Mouse (Mus musculus) midbrain, embryonic 14.5 days (tissue): ENCODE results near the gene Fer. TPM values are rescaled to one million over a fixed set of nuclear protein-coding genes. Genes with fewer than 3 reads are reported as not detected.

Source experiments
- ATAC-seq: fragments of 200-750 bp; cut with Nextera tagmentation; 2 replicates; pipeline ENCODE4 v1.8.0; 2017; ENCODE audit warnings: moderate number of reproducible peaks, moderate library complexity; ENCODE audit not compliant: low FRiP score, low TSS enrichment
- DNase-seq: peaks from one replicate; pipeline ENCODE4 v3.0.0-alpha.2; 2015
- H3K27ac ChIP-seq: fragments of 300-500 bp; sonication (generic); replicated peaks from 2 replicates; pipeline ENCODE4 v1.5.1; 2014; ENCODE audit warnings: mild to moderate bottlenecking, low read depth, low read length, moderate library complexity
- H3K27me3 ChIP-seq: fragments of 300-500 bp; sonication (generic); 2 replicates; pipeline ENCODE4 v1.6.1; 2014; ENCODE audit warnings: low read length, control low read depth, mixed read lengths; ENCODE audit not compliant: control insufficient read depth, insufficient read depth
- H3K36me3 ChIP-seq: fragments of 300-500 bp; sonication (generic); 2 replicates; pipeline ENCODE4 v1.6.1; 2014; ENCODE audit warnings: low read length, control low read depth; ENCODE audit not compliant: control insufficient read depth, insufficient read depth
- H3K4me1 ChIP-seq: fragments of 300-500 bp; sonication (generic); 2 replicates; pipeline ENCODE4 v1.6.1; 2014; ENCODE audit warnings: mild to moderate bottlenecking, antibody characterized with exemption, low read length, control low read depth; ENCODE audit not compliant: control insufficient read depth, insufficient read depth
- H3K4me2 ChIP-seq: fragments of 300-500 bp; sonication (generic); 2 replicates; pipeline ENCODE4 v1.6.1; 2014; ENCODE audit warnings: mild to moderate bottlenecking, low read length, moderate library complexity
- H3K4me3 ChIP-seq: fragments of 300-500 bp; sonication (generic); replicated peaks from 2 replicates; pipeline ENCODE4 v1.5.1; 2014; ENCODE audit warnings: low read depth, low read length
- H3K9ac ChIP-seq: fragments of 300-500 bp; sonication (generic); replicated peaks from 2 replicates; pipeline ENCODE4 v1.6.1; 2014; ENCODE audit warnings: mild to moderate bottlenecking, low read length, moderate library complexity
- H3K9me3 ChIP-seq: fragments of 300-500 bp; sonication (generic); 2 replicates; pipeline ENCODE4 v1.6.1; 2016; ENCODE audit warnings: low read length, control low read depth, mixed read lengths; ENCODE audit not compliant: control insufficient read depth
- WGBS: fragments of 180-500 bp; shearing (Covaris S2); extraction: QIAGEN DNeasy Blood & Tissue Kit; methylation state at CpG from one replicate; pipeline ENCODE4 v1.1.7; 2014; 5-methylcytosine and 5-hydroxymethylcytosine counted together
- polyA plus RNA-seq: library from polyadenylated mRNA; unstranded; fragments of >200 nt; fragmentation: Nextera tagmentation; extraction: Ambion mirVana; gene quantifications from 2 replicates; pipeline ENCODE4 v1.2.1, GENCODE M21; 2014

Fer gene
- polyA plus RNA-seq, 1 experiment from 2014 or later, result 39.5 TPM

GRCm38 (mm10) chr17:64046557-64046956 is 183.7 kb downstream of the Fer start:
- H3K4me3 ChIP-seq, result no peak overlapping the region
- 88% methylated on average over 3 of the region's 3 CpGs for WGBS

DNA sequence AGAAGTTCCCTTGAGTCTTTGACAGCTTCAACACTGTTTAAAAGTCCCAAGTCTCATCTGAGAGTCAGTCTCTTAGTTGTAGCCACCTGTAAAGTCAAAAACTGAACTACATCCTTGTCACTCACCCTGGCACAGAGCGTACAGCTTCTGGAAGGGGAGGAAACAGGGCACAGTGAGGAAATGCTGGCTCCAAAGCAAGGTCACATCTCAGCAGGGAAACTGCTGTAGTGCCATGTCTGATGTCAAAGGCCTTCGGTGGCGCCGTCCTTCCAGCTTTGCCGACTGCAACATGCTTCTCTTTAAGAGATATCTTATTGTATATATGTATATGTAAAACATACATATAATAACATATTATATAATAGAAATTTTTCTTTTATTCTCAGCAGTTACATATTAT is 188.0 kb downstream of the Fer start:
- Histone ChIP-seq H3K9ac (no peak overlapping the region), H3K9me3 (no peaks in the 10 kb centered on the region), H3K4me2 (no peak overlapping the region), H3K4me3 (no peak overlapping the region), H3K4me1 (no peaks in the 10 kb centered on the region), H3K27ac (no peak overlapping the region), H3K27me3 (no peaks in the 10 kb centered on the region), H3K36me3 (no peaks in the 10 kb centered on the region)
- 87% methylated on average over 5 of the region's 5 CpGs for WGBS
- no peak for ATAC-seq
- no peak for DNase-seq

More at GRCm38 (mm10) chr17:64046557-64046956, 183.7 kb downstream of the Fer start:
- Histone ChIP-seq H3K27me3 (no peaks in the 10 kb centered on the region), H3K9me3 (no peaks in the 10 kb centered on the region), H3K9ac (no peak overlapping the region), H3K4me2 (no peak overlapping the region), H3K27ac (no peak overlapping the region), H3K4me1 (no peaks in the 10 kb centered on the region), H3K36me3 (no peaks in the 10 kb centered on the region)
- no peak for DNase-seq
- no peak for ATAC-seq

DNA sequence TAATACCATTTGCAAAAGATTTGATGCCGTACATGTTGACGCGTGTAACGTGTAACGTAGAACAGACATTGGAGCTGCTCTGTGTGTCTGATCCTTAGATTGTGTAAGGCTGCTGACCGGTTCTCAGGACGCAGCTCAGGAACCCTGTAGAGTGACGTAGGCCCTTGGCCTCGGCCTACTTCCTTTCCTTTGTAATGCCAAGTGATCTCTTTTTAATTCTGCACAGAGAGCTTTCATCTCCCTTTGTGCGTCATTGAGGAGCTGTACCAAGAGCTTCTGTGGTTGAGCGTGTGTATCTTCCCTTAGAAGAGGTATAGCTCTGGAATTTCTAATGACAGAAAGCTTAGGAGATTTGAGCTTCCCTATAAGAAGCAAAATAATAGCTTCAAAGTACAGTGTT is 190.8 kb downstream of the Fer start:
- no peak overlapping the region for H3K4me2 ChIP-seq
- DNase-seq (no peak), ATAC-seq (no peak)
- no peak overlapping the region for H3K27ac ChIP-seq
- no peak overlapping the region for H3K4me3 ChIP-seq
- 67% methylated on average over 11 of the region's 11 CpGs for WGBS
- H3K36me3 ChIP-seq, result no peaks in the 10 kb centered on the region
- H3K9me3 ChIP-seq, result no peaks in the 10 kb centered on the region
- H3K27me3 ChIP-seq, result no peaks in the 10 kb centered on the region
- no peak overlapping the region for H3K9ac ChIP-seq
- no peaks in the 10 kb centered on the region for H3K4me1 ChIP-seq

- ATAC-seq (no peak), DNase-seq (no peak)
- Histone ChIP-seq H3K4me3 (no peak overlapping the region), H3K4me2 (no peak overlapping the region), H3K9me3 (no peaks in the 10 kb centered on the region), H3K4me1 (no peaks in the 10 kb centered on the region), H3K36me3 (no peaks in the 10 kb centered on the region), H3K9ac (no peak overlapping the region), H3K27me3 (no peaks in the 10 kb centered on the region), H3K27ac (no peak overlapping the region)
Observed at GRCm38 (mm10) chr17:64060529-64060928, 197.7 kb downstream of the Fer start.

DNA sequence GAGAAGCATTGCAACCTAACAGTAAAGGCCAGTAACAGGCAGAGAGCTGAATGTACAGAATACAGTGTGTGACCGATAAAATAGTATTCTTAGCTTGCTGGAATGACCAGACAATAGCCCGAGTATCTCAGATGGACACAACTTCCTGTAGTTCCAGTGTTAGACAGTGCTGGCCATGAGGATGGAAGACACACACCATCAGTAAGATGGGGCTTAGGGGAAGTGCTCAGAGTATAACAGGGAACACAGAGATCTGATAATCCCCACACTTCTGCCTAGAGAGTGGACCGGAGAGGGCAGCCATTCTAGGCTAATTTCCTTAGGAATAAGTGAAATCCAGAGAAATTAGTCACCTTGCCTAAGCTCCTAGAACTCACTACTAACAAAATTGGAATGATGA is 202.4 kb downstream of the Fer start:
- no peaks in the 10 kb centered on the region for H3K27me3 ChIP-seq
- H3K4me3 ChIP-seq, result no peak overlapping the region
- DNase-seq (no peak), ATAC-seq (no peak)
- whole genome bisulfite sequencing, result 92% methylated on average over 3 of the region's 3 CpGs
- H3K27ac ChIP-seq, result no peak overlapping the region
- no peaks in the 10 kb centered on the region for H3K9me3 ChIP-seq
- no peak overlapping the region for H3K9ac ChIP-seq
- no peaks in the 10 kb centered on the region for H3K4me1 ChIP-seq
- H3K36me3 ChIP-seq, result no peaks in the 10 kb centered on the region
- H3K4me2 ChIP-seq, result no peak overlapping the region

DNA sequence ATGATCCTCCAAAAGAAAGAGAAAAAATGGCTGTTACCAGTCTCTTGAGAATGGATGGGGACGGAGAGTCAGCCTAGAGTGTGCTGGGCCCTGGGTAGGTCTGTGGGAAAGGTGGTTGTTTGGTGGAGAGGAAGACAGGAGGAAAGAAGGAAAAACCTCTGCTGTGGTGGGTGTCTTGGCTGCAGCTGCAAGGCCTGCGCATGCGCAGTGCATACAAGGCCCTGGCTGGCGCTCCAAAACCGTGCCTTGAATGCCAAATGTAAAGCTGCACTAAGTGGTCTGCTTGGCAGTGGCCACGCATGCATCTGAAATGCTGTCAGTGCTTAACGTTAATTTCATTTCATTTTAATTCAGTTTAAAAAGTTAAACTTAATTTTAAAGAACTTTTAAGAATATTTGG is 214.5 kb downstream of the Fer start:
- H3K27ac ChIP-seq, result no peak overlapping the region
- H3K36me3 ChIP-seq, result no peaks in the 10 kb centered on the region
- H3K4me3 ChIP-seq, result no peak overlapping the region
- DNase-seq, result peak; percentile 68
- no peaks in the 10 kb centered on the region for H3K27me3 ChIP-seq
- no peak for ATAC-seq
- H3K4me2 ChIP-seq, result no peak overlapping the region
- no peak overlapping the region for H3K9ac ChIP-seq
- H3K9me3 ChIP-seq, result no peaks in the 10 kb centered on the region
- 89% methylated on average over 7 of the region's 7 CpGs for WGBS
- no peaks in the 10 kb centered on the region for H3K4me1 ChIP-seq

- Histone ChIP-seq H3K4me1 (no peaks in the 10 kb centered on the region), H3K36me3 (no peaks in the 10 kb centered on the region), H3K27ac (no peak overlapping the region), H3K9me3 (no peaks in the 10 kb centered on the region), H3K4me2 (no peak overlapping the region), H3K9ac (no peak overlapping the region), H3K27me3 (no peaks in the 10 kb centered on the region), H3K4me3 (no peak overlapping the region)
- ATAC-seq (no peak), DNase-seq (no peak)
- whole genome bisulfite sequencing, result 92% methylated on average over 5 of the region's 5 CpGs
Observed at GRCm38 (mm10) chr17:64084751-64085150, 221.9 kb downstream of the Fer start.

DNA sequence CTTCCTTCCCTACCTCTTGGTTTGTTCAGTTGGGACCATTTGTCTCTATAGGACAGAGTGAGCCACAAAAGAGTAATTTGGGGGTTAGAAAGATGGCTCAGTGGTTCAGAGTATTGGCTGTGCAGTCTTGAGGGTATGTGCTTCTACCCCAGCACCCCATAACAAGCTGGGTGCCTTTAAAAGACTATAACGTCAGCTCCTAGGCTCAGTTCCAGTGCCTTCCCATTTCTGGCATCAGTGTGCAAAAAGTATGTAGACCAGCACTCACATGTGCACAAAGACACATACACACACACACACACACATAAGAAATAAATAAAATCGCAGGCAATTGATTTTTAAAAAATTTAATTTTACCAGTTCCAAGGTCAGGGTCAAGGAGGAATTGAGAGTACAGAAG is 222.6 kb downstream of the Fer start:
- Histone ChIP-seq H3K4me2 (no peak overlapping the region), H3K9ac (no peak overlapping the region), H3K27me3 (no peaks in the 10 kb centered on the region), H3K4me1 (no peaks in the 10 kb centered on the region), H3K36me3 (no peaks in the 10 kb centered on the region), H3K4me3 (no peak overlapping the region), H3K27ac (no peak overlapping the region), H3K9me3 (no peaks in the 10 kb centered on the region)
- DNase-seq (no peak), ATAC-seq (no peak)
- WGBS, result 97% methylated on average over 2 of the region's 2 CpGs

DNA sequence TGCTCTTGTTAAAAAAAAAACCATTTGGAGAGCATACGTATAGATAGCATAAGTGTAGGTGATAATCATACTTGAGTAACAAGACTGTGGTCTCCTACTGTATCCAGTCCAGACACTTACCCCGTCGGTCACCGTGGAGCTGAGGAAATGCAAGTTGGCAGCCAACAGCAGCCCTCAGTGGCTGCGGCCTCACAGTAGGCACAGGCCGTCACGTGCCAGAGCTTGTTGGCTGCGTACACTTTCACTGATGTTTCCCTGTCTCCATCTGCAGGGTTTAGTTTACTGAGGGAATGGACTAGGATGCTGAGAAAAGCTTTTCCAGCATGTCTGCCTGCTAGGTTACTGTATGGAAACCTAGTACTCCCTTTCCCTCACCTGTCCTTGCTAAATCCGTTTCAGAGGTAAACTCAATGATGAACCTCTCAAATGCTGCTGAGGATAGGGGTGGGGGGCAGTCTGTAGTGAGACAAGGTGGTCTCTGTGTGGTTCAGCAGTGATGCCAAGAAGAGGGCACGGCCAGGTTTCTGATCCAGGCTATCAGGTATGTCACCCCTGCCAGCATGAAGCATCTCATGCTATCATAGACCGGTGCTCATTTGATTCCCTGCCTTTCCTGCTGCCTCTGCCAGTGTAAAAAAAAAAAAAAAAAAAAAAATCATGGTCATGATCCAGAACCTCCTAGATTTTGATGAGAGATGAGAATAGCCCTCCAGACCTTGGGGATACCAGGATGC is 224.2 kb downstream of the Fer start:
- H3K9me3 ChIP-seq, result no peaks in the 10 kb centered on the region
- H3K4me2 ChIP-seq, result no peak overlapping the region
- no peak overlapping the region for H3K4me3 ChIP-seq
- no peak overlapping the region for H3K9ac ChIP-seq
- no peak for ATAC-seq
- H3K36me3 ChIP-seq, result no peaks in the 10 kb centered on the region
- no peak for DNase-seq
- H3K27me3 ChIP-seq, result no peaks in the 10 kb centered on the region
- WGBS, result 91% methylated on average over 11 of the region's 11 CpGs
- H3K27ac ChIP-seq, result no peak overlapping the region
- H3K4me1 ChIP-seq, result no peaks in the 10 kb centered on the region
